Mouse (Mus musculus) CH12.LX (cell line): ENCODE measurements around the gene Wars2.

Experiments used
- CTCF ChIP-seq, 2 experiments: IDR thresholded peaks in 1 of 2; conservative IDR thresholded peaks in 1 of 2; 2 replicates each; pipeline ENCODE4 v1.5.1; 2011 to 2012; ENCODE audit warnings: low read depth in 2 of 2, low read length in 2 of 2, improper control_type of control experiment in 1 of 2, inconsistent platforms in 1 of 2, mild to moderate bottlenecking in 1 of 2, moderate library complexity in 1 of 2
- EP300 ChIP-seq: IDR thresholded peaks from 2 replicates; pipeline ENCODE4 v1.6.1; 2011; ENCODE audit warnings: low read length, improper control_type of control experiment
- GABPA ChIP-seq: IDR thresholded peaks from 2 replicates; pipeline ENCODE4 v1.6.1; 2012; ENCODE audit warnings: low read depth, low read length, improper control_type of control experiment, inconsistent platforms; ENCODE audit not compliant: insufficient replicate concordance
- MAZ ChIP-seq: IDR thresholded peaks from 2 replicates; pipeline ENCODE4 v1.6.1; 2012; ENCODE audit warnings: low read depth, mild to moderate bottlenecking, inconsistent platforms, low read length, improper control_type of control experiment, moderate library complexity
- POLR2A ChIP-seq: IDR thresholded peaks from 2 replicates; pipeline ENCODE4 v1.6.1; 2011; ENCODE audit warnings: low read depth, mild to moderate bottlenecking, improper control_type of control experiment, low read length
- POLR2AphosphoS2 ChIP-seq: IDR thresholded peaks from 2 replicates; pipeline ENCODE4 v1.6.1; 2011; ENCODE audit warnings: low read depth, low read length, improper control_type of control experiment
- RCOR1 ChIP-seq: conservative IDR thresholded peaks from 2 replicates; pipeline ENCODE4 v1.6.1; 2012; ENCODE audit warnings: low read depth, mild to moderate bottlenecking, inconsistent platforms, low read length, improper control_type of control experiment
- TCF12 ChIP-seq: IDR thresholded peaks from 2 replicates; pipeline ENCODE4 v1.6.1; 2014; ENCODE audit warnings: low read depth, mild to moderate bottlenecking, inconsistent platforms, low read length, improper control_type of control experiment
- ZKSCAN1 ChIP-seq: IDR thresholded peaks from 2 replicates; pipeline ENCODE4 v1.6.1; 2012; ENCODE audit warnings: low read depth, inconsistent platforms, low read length, improper control_type of control experiment, borderline replicate concordance

- no peak for TF ChIP-seq TCF12
- no peak for TF ChIP-seq EP300
- no peak for TF ChIP-seq CTCF (conservative IDR thresholded peaks at IDR 0.05 in 1 of 2, IDR thresholded peaks at IDR 0.05 in 1 of 2; ENCODE audit: low read depth in 2 of 2, low read length in 2 of 2)
- TF ChIP-seq POLR2AphosphoS2: no peak
- no peak for TF ChIP-seq POLR2A
- no peak for TF ChIP-seq MAZ
- no peak for TF ChIP-seq RCOR1
- no peak for TF ChIP-seq GABPA
- TF ChIP-seq ZKSCAN1: no peak
Observed at GRCm38 (mm10) chr3:99240213-99240720, 99.4 kb downstream of the Wars2 start, which contains the start of gene Tbx15.
